Mouse (Mus musculus): ENCODE measurements around the gene Ada.

The Ada gene

DNA sequence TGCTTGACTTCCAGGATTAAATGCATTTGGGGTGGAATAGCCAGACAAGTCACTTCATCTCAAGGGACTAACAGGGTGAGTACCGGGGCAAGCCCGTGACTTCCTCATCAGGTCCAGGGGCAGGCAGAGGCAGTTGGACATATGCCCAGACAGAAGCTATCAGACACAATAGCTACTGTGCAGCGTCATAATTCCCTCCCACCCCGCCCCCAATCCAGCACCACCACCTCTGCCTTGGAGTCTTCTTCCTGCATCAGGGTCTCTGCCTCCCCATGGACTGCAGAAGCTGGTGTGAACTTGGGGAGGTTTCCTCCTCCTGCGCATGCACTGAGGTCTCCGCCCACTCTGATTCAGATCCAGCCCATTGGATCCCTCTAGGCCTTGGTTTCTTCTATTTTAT, 14.1 kb downstream of the Ada start:
- intact Hi-C loops (cut with DNase I), result no loop called here

DNA sequence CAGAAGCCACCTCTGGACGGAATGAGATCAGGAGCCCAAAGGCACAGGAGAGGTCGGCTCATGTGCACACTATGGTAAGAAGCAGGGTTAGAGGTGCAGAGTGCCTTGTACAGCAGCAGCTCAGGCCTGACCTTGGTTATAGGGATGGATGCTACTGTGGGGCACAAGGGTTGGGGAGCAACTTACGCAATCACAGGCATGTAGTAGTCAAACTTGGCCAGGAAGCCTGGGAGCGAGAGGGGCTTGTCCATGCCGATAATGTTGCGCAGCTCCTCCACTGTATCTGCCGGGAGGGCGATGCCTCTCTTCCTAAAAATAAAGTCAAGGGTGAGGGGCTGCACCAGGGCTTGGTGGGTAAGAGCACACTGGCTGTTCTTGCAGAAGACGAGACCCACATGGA, 14.9 kb downstream of the Ada start:
- intact Hi-C loops (cut with DNase I), result no loop called here

DNA sequence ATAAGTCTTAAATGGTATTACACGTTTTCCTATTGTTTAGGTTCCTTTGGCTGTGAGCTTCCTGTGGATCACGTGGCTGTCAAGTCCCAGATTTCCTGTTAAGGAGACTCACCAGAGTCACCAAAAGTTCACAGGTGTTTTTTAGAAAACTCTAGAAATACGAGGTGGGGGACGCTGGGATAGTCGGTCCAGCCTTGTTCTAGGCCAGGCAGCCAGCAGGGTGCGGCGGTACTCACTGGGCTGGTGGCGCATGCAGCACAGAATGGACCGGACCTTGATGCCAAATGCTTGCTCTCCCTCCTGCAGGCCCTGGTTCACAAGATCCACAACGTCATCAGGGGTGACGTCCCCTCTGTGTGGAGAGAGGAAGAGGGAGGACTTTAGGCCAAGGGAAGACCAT, 18.0 kb downstream of the Ada start:
- intact Hi-C loops (cut with DNase I), result no loop called here

DNA sequence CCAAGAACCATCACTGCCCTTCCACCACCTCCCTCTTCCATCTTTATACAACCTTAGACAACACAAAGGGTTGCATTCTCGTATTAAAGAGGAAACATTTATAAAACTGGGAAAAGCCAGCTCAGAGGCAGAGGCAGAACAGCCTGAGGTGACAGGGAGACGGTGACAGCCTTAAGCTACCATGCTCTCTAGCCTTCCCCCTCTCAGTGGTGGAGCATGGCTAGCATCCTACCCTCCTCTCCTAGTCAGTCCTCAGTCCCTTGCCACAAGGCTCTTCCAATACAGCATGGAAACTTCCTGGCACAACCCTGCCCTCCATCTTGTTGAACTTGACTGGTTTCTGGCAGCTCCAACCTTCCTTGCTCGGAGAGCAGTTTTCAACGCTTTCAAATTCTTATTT, 21.7 kb downstream of the Ada start:
- intact Hi-C loops (cut with DNase I), result no loop called here

DNA sequence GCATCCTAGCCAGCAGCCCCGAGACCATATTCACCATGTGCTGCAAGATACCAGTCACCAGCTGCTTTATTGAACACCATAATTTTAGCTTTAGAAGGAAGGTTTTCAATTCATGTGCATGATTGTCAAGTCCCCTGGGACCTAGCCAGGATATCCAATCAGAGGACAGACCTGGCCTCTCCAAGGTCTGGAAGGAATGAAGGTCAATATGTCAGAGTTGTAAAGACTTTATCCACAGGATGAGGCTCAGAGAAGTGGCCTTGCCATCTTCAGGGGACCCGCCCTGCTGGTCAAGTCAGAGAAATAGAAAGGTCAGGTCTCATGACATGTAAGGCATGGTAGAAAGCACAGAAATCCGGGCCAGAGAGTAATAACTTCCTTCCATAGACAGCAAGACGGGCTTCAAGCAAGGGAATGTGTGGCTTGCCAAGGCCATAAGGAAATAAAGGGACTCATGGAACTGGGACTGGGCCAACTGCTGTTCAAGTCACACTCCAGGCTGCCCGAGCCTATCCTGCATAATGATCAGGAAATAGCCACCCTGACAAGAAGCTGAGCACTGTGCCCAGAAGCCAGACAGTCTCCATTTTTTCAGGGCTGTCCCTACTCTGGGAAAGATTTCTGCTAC, 23.2 kb downstream of the Ada start:
- intact Hi-C loops (cut with DNase I), result no loop called here

DNA sequence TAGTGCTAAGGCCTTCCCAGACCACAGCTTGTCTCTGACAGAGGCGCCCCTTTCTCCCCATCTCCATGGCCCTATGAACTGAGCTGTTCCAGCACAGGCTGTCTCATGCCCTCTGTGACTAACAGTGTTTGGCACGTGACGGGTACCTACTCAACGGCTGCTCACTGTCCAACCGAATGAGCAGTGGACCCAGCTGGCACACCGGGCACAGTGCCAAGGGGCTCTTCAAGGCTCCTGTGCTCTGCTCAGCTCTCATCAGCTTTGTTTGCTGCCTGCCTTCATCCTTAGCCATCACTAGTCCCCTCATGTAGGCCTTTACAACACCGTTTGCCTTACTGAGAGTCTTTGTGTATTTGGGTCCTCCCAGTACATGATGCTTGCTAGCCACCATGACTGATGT, 27.5 kb downstream of the Ada start:
- intact Hi-C loops (cut with DNase I), result no loop called here

DNA sequence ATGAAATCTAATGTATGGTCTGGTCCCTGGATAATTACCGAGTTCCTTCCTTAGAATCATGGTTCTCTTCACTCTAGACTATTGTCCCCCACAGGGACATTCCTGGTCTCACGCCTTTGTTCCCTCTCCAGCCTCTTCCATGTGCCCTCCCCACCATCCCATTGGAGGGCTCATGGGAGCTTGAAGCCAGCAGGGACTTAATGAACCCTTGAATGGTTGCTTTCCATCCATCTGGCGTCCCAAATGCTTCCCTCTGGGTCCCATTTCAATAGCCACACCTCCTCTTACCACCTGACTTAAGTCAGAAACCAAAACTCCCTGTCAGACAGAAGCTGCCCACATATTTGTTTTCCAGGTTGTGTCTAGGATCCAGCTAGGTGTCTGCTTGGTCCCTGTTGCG, 30.4 kb downstream of the Ada start:
- intact Hi-C loops (cut with DNase I), result loop anchor here (2.0 to 10.0 kb wide), 3 partner anchors 57 to 185 kb away; partner anchors contain the start of gene Ttpal

DNA sequence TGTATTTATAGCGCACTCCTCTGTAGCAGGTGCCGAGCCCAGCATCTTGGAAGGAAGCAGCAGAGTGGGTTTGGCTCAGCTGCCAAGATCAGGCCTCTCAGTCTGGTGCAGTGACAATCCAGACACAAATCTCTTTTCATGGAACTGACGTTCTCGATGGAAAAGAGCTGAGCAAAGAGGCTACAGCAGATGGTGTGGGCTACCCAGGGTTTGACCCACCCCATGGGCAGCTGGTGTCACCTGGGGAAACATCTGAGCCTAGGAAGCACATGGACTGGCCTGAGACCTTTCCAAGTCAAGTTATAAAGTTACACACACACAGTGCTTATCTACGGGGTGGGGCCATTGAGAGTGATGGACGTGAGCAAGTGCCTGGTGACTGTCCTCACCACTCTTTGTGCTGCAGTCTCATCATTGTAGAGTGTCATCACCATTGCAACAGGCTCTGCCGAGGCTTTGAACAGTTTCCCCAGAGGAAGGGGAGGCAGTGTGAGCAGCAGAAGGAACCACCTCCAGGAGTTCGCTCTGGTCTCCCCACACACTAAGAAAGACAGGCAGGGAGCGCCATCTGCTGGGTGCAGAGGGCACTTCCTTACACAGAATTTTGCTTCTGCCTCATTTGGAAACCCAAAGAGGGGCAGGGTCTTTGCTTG, 31.0 kb downstream of the Ada start:
- intact Hi-C loops (cut with DNase I), result loop anchor here (2.0 to 10.0 kb wide), 3 partner anchors 57 to 184 kb away; partner anchors contain the start of gene Ttpal

DNA sequence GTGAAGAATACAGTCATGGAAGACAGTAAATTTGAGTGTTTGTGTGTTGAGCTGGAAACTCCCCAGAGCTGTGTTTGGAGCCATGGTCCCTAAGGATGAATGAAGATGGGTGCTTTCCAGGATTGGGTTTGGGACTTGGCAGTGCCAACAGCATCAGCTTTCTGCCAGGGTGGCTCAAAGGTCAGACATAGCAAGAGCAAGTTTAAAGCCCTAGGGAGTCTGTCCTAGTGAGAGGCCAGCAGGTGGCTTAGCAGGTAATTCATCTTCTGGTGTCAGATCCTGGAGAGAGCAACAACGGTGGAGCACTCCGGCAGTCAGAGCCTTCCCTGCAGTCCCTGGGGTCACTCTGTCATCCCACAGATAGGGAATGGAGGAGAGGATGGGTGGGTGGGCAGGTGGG, 31.5 kb downstream of the Ada start:
- intact Hi-C loops (cut with DNase I), result loop anchor here (2.0 to 10.0 kb wide), 3 partner anchors 56 to 184 kb away; partner anchors contain the start of gene Ttpal

DNA sequence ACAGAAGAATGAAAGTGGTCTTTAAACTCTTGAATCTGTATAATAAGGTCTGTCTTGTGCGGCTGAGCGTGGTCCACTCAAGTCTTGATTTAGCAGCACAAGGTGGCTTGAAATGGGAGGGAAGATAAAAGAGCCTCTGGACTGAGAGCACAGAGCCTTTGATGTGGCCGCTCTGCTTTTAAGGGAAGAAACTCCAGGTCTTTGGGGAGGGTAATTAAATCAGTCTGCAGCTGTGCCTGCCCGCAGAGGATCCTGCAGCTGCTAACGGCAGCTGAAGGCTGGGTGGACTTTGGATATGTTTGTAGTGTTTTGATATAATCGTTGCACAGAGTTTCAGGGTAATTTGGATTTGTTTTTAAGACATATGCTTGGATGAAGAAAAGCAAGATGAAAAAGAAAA, 33.2 kb downstream of the Ada start:
- intact Hi-C loops (cut with DNase I), result loop anchor here (5.0 to 10.0 kb wide), 2 partner anchors 55 to 182 kb away; no protein-coding TSS in a partner anchor

DNA sequence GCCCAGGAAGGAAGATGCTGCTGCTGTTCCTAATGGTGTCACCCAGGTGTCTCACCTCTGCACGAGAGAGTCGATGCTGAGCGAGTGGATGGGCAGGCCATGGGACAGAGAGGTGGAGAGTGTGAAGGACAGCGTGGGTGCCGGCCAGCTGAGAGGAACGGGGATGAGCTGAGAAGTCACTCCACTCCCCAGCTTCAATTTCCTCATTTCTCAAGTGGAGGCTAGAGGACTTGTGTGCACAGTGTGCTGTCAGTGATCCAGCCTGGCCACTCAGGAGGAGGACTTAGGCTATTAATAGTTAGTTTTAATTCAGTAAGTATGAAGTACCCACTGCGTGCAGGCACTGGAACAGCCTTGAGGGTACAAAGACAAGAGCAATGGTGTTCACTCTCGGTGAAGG, 33.6 kb downstream of the Ada start:
- intact Hi-C loops (cut with DNase I), result loop anchor here (5.0 to 10.0 kb wide), 2 partner anchors 54 to 182 kb away; no protein-coding TSS in a partner anchor

DNA sequence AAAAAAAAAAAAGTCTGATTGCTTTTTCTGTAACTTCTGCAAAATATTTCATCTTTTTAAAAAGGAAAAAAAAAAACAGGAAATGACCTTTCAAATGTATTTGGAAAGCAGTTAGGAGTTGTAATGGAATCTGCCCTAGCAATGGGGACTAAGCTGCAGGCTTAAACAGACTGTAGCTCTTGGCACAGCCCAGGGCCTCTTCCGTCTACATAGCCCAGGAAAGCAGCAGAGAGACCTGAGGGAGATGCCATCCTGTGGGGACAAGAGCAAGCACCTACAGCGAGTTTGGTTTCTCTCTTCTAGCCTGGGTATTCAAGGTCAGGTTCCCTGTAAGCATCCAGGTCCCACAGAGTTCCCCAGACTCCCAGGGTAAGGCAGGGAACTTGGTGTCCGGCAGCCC, 36.7 kb downstream of the Ada start:
- intact Hi-C loops (cut with DNase I), result loop anchor here (10.0 kb wide), 1 partner anchor 179 kb away; no protein-coding TSS in a partner anchor

DNA sequence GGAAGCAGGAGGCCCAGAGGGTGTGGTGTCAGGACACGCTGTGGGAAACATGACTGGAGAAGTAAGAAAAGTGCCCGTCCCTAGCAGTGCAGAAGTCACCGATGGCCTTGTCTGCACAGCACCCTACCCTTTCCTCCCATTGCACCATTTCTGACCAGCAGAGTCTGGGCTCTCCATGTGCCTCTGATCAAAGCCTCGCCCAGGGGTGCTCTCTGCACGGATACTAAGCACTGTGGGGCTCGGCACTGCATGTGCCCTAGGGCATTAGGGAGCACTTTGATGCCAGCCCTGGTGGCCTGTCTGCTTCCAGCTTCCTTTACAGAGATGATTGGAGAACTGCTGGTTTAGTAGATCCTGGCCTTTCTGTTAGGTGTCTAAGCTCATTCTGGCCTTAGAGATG, 37.2 kb downstream of the Ada start:
- intact Hi-C loops (cut with DNase I), result loop anchor here (10.0 kb wide), 1 partner anchor 178 kb away; no protein-coding TSS in a partner anchor

DNA sequence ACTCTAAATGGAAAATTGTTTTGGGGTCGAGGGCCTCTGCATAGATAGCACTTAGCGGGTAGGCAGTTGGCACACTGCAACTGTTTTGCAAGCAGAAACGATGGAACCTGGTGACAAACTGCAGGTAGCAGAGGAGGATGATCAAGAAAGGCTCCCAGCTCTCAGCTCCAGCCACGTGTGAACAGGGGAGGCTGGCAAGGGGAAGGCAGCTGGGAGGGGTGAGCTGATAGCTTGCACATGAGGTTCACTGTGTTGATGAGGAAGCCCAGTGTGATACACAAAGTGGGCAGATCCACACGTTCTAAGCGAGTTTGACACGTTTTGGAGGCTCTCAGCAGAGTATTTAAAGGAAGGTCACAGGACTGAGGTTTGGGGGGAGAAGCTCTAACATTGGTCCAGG, 37.6 kb downstream of the Ada start:
- intact Hi-C loops (cut with DNase I), result loop anchor here (10.0 kb wide), 1 partner anchor 178 kb away; no protein-coding TSS in a partner anchor

DNA sequence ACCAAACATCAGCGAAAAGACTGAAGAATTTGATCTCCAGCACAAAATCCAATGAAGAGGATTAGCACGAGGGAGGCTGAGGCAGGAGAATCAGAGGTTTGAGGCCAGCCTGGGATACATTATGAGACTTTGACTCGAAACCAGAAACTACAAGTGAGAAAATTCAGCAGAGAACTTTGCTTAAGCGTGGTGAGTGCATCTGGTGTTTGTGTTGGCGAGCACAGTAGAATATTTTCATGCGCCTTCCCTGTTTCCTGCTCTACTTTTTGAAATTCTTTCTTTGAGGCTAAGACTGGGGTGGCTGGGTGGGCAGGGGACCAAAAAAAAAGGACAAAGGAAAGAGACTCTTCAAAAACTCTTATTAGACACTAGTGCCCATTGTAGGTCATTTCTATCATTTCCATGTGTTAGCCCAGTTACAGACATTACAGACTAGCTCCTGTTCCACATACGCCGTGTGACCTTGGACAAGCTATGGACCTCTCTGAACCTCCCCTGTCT, 38.6 kb downstream of the Ada start:
- intact Hi-C loops (cut with DNase I), result loop anchor here (10.0 kb wide), 1 partner anchor 177 kb away; no protein-coding TSS in a partner anchor

DNA sequence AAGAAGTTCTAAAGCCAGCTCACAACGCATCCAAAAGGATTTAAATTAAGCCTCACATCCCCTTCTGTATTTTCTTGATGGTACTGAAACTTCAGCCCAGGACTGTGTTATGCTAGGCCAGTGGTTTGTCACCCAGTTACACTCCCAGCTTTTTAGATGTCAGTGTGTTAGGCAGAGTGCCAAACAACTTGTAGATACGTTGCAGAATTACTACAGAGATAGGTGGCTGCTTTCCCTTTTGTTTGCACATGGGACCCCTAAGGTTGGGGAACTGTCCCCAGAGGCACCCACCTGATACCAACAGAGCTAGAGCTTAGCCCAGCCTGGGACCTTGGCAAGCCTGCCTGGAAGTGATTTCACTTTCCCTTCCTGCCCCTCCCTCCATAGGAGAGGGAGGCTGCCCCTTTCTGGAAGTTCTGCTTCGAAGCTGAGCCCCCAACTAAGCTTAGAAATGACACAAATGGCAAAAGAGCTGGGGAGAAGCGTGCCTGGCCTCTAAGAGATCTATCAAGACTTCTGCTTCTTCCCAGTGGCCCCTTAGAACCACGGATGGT, 39.4 kb downstream of the Ada start:
- intact Hi-C loops (cut with DNase I), result loop anchor here (10.0 kb wide), 1 partner anchor 176 kb away; no protein-coding TSS in a partner anchor

DNA sequence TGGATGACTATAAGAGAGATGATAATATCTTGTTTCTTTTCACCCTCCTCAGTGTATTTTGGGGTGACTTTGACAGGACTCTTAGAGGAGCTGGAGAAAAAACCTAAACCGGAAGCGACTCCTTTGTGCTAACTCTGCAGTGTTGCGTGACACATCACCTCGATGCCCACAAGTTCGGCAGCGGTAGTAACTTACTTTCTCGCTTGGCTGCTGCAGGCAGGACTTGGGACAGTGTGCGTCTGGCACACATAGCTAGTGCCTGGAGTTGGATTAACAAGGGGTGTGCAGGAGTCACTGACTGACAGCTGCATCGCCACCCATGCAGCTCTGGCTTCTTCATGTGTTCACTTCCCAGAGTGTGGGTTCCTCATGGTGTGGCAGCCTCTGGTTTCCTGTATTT, 40.0 kb downstream of the Ada start:
- intact Hi-C loops (cut with DNase I), result loop anchor here (10.0 kb wide), 1 partner anchor 175 kb away; no protein-coding TSS in a partner anchor

DNA sequence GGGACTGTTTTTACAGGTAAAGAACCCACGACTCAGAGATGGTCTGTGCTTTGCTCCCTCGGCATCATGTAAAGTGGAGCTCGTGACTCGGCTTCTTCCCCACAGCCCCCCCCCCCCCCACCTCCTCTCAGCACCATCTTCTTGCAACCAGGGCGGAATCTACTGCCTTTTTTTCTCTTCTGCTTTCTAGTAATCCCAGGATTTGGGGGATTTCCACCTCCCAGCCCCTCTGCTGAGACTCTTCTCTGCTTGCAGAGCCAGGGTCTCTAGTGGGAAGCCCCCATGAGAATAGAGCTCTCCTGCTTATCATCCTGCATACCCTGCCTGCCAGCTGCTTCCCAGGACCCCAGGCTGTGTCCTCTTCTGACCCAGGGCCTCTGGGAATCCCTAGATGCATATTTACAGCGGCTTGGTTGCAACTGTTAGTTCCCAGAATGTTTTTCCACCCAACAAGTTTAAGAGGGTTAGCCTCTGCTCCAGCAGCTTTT, 41.2 kb downstream of the Ada start:
- intact Hi-C loops (cut with DNase I), result no loop called here

DNA sequence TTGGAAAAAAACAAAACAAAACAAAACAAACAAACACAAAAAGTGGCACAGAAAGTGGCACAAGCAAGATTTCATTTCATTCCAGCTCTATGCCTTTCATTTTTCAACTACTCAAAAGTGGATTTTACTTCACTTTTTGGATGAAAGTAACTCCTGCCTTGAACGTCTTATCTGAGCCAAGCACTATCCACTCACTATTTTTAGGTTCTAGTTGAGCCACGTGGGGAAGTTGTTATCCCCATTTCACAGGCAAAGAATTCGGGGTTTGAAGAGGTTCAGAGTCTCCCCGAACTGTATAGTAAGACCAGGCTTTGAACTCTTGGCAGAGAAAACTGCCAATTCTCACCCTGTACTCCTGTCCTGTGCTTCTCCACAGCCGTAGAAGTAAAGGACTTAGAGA, 41.7 kb downstream of the Ada start:
- intact Hi-C loops (cut with DNase I), result no loop called here

DNA sequence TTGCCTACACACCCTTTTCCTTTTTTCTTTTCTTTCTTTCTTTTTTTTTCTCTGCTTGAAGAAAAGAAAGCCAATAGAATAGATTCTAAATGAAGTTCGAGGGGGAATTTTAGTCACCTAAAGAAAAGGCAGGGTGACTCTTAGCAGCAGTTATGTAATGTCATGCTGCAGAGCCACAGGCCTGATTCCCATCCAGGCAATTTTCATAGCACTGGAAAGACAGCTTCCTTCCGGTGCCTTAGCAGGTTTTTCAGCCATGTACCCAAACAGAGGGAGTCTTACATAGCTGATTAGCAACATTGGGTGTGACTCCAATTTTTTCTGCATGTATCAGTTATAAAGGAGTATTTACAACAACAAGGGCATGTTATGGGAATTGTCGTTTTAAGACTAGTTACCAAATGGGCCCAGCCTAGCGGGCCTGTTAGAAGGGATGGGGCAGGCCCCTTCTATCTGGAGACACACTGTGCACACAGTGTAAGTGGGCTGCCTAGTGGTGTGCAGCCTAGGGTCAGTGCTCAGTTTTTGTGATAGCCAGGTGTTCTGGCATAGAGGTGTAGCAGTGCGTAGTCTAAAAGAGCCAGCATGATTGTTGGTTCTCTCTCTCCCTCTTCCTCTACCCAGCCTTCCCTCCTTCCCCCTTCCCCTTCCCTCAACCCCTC, 46.3 kb downstream of the Ada start:
- intact Hi-C loops (cut with DNase I), result no loop called here

DNA sequence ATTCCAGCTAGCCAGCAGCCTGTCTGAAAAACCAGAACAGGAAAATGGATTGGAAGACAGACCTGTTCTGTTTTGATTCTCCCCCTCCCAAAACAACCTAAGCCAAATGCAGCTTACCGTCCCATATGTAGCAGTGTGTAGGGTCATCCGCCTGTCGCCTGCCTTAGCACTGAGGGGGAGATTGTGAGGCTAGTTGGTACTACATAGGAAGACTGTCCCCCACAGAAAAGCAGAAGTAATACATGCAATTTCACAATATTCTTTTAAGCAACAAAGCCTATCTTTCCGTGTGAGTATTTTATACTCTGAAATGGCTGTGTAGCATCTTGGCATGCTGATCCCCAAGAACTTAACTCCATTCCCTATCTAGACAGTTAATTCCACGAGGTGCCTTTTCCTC, 47.1 kb downstream of the Ada start:
- intact Hi-C loops (cut with DNase I), result no loop called here
